Mouse (Mus musculus) myocyte (in vitro differentiated cells): ENCODE data around the gene Mthfd2. TPM values are rescaled to one million over a fixed set of nuclear protein-coding genes. Genes with fewer than 3 reads are reported as not detected.

Experiments
- H3K27me3 ChIP-seq: one replicate; pipeline ENCODE4 v1.6.1; 2011; ENCODE audit not compliant: control insufficient read depth, insufficient read depth, insufficient read length
- H3K36me3 ChIP-seq: one replicate; pipeline ENCODE4 v1.6.1; 2011; ENCODE audit not compliant: control insufficient read depth, insufficient read depth
- H3K4me2 ChIP-seq: one replicate; pipeline ENCODE4 v1.6.1; 2011; ENCODE audit warnings: low read depth, control low read depth
- H3K4me3 ChIP-seq: one replicate; pipeline ENCODE4 v1.5.1; 2011; ENCODE audit warnings: mild to moderate bottlenecking, control low read depth, moderate library complexity
- H3K79me2 ChIP-seq: one replicate; pipeline ENCODE4 v1.6.1; 2011; ENCODE audit not compliant: control insufficient read depth, insufficient read depth
- H3ac ChIP-seq: one replicate; pipeline ENCODE4 v1.6.1; 2011; ENCODE audit not compliant: control insufficient read depth, insufficient read length
- CEBPB ChIP-seq: IDR thresholded peaks from 2 replicates; pipeline ENCODE4 v1.6.1; 2011; ENCODE audit warnings: mild to moderate bottlenecking, moderate library complexity; ENCODE audit not compliant: poor library complexity, insufficient read depth, severe bottlenecking
- E2F4 ChIP-seq: IDR thresholded peaks from one replicate; pipeline ENCODE4 v1.6.1; 2011; ENCODE audit warnings: mild to moderate bottlenecking, control low read depth, moderate library complexity; ENCODE audit not compliant: insufficient read depth
- MAX ChIP-seq: IDR thresholded peaks from one replicate; pipeline ENCODE4 v1.6.1; 2011; ENCODE audit warnings: low read depth, mild to moderate bottlenecking, control low read depth
- MYOD1 ChIP-seq, 3 experiments: IDR thresholded peaks; one replicate each; pipeline ENCODE4 v1.6.1; 2011; ENCODE audit warnings: control low read depth in 2 of 3, low read depth in 2 of 3, mild to moderate bottlenecking in 2 of 3, moderate library complexity in 1 of 3; ENCODE audit not compliant: insufficient read length in 2 of 3, control insufficient read depth in 1 of 3
- MYOG ChIP-seq, 3 experiments: IDR thresholded peaks; one replicate each; pipeline ENCODE4 v1.6.1; 2011; ENCODE audit warnings: control low read depth in 2 of 3, low read depth in 2 of 3, mild to moderate bottlenecking in 2 of 3; ENCODE audit not compliant: insufficient read length in 2 of 3, control insufficient read depth in 1 of 3, insufficient read depth in 1 of 3
- POLR2A ChIP-seq: IDR thresholded peaks from one replicate; pipeline ENCODE4 v1.6.1; 2011; ENCODE audit warnings: low read depth, mild to moderate bottlenecking, control low read depth, moderate library complexity; ENCODE audit not compliant: insufficient read length
- POLR2AphosphoS2 ChIP-seq: IDR thresholded peaks from one replicate; pipeline ENCODE4 v1.6.1; 2011; ENCODE audit warnings: low read depth, control low read depth; ENCODE audit not compliant: insufficient read length
- REST ChIP-seq: IDR thresholded peaks from one replicate; pipeline ENCODE4 v1.6.1; 2011; ENCODE audit warnings: mild to moderate bottlenecking, control low read depth, moderate library complexity; ENCODE audit not compliant: insufficient read depth, insufficient read length
- SRF ChIP-seq: IDR thresholded peaks from one replicate; pipeline ENCODE4 v1.6.1; 2011; ENCODE audit warnings: low read depth; ENCODE audit not compliant: control insufficient read depth, insufficient read length
- TCF12 ChIP-seq: IDR thresholded peaks from one replicate; pipeline ENCODE4 v1.6.1; 2011; ENCODE audit warnings: mild to moderate bottlenecking, control low read depth; ENCODE audit not compliant: poor library complexity, insufficient read depth, severe bottlenecking
- TCF3 ChIP-seq: IDR thresholded peaks from one replicate; pipeline ENCODE4 v1.6.1; 2011; ENCODE audit warnings: low read depth, control low read depth; ENCODE audit not compliant: insufficient read length
- USF1 ChIP-seq: IDR thresholded peaks from one replicate; pipeline ENCODE4 v1.6.1; 2011; ENCODE audit warnings: low read depth, mild to moderate bottlenecking, control low read depth, moderate library complexity
- polyA plus RNA-seq: library from polyadenylated mRNA; unstranded; fragments of >200 nt; fragmentation: generic; extraction: Trizol; gene quantifications from one replicate; pipeline ENCODE4 v1.2.1, GENCODE M21; 2012; ENCODE audit warnings: missing spikeins

Gene Mthfd2
- polyA plus RNA-seq, 1 experiment = 260 TPM

GRCm38 (mm10) chr6:83300447-83301229, 25.1 kb downstream of the Mthfd2 start:
- no peaks in the 10 kb centered on the region for H3K79me2 ChIP-seq
- H3K27me3 ChIP-seq = no peaks in the 10 kb centered on the region
- TF ChIP-seq POLR2A = no peak
- no peak for TF ChIP-seq MAX
- no peak for TF ChIP-seq TCF3
- TF ChIP-seq MYOD1 (IDR thresholded peaks at IDR 0.05; ENCODE audit: control insufficient read depth in 1 of 3, insufficient read length in 2 of 3, low read depth in 2 of 3) = no peak
- TF ChIP-seq MYOG (IDR thresholded peaks at IDR 0.05; ENCODE audit: control insufficient read depth in 1 of 3, insufficient read depth in 1 of 3, insufficient read length in 2 of 3, low read depth in 2 of 3) = no peak
- no peak for TF ChIP-seq SRF
- no peak for TF ChIP-seq TCF12
- no peak for TF ChIP-seq REST
- no peak for TF ChIP-seq USF1
- TF ChIP-seq CEBPB = no peak
- TF ChIP-seq E2F4 = no peak
- no peak for TF ChIP-seq POLR2AphosphoS2
- H3K4me3 ChIP-seq = no peak overlapping the region
- no peak overlapping the region for H3K4me2 ChIP-seq
- peaks cover 11% of the 10 kb centered on the region for H3K36me3 ChIP-seq
- no peak overlapping the region for H3ac ChIP-seq

- no peak overlapping the region for H3K4me2 ChIP-seq
- H3K36me3 ChIP-seq = no peaks in the 10 kb centered on the region
- H3K27me3 ChIP-seq = peaks cover 25% of the 10 kb centered on the region
- no peak overlapping the region for H3K4me3 ChIP-seq
- no peaks in the 10 kb centered on the region for H3K79me2 ChIP-seq
- no peak for TF ChIP-seq SRF
- no peak for TF ChIP-seq TCF3
- no peak for TF ChIP-seq POLR2AphosphoS2
- no peak for TF ChIP-seq CEBPB
- TF ChIP-seq MYOG (IDR thresholded peaks at IDR 0.05; ENCODE audit: control insufficient read depth in 1 of 3, insufficient read depth in 1 of 3, insufficient read length in 2 of 3, low read depth in 2 of 3) = no peak
- TF ChIP-seq TCF12 = no peak
- no peak for TF ChIP-seq USF1
- no peak for TF ChIP-seq MAX
- TF ChIP-seq POLR2A = no peak
- no peak for TF ChIP-seq E2F4
- TF ChIP-seq REST = no peak
- no peak for TF ChIP-seq MYOD1 (IDR thresholded peaks at IDR 0.05; ENCODE audit: control insufficient read depth in 1 of 3, insufficient read length in 2 of 3, low read depth in 2 of 3)
- H3ac ChIP-seq = no peak overlapping the region
Measured at GRCm38 (mm10) chr6:83280256-83280955, 45.3 kb downstream of the Mthfd2 start.

- Histone ChIP-seq H3ac (no peak overlapping the region), H3K4me3 (no peak overlapping the region), H3K27me3 (peaks cover 15% of the 10 kb centered on the region), H3K4me2 (no peak overlapping the region), H3K79me2 (no peaks in the 10 kb centered on the region), H3K36me3 (no peaks in the 10 kb centered on the region)
- TF ChIP-seq SRF (no peak), POLR2AphosphoS2 (no peak), TCF3 (no peak), POLR2A (no peak), E2F4 (no peak), REST (no peak), USF1 (no peak), MAX (no peak), MYOG (IDR thresholded peaks at IDR 0.05; ENCODE audit: control insufficient read depth in 1 of 3, insufficient read depth in 1 of 3, insufficient read length in 2 of 3, low read depth in 2 of 3) (no peak), MYOD1 (IDR thresholded peaks at IDR 0.05; ENCODE audit: control insufficient read depth in 1 of 3, insufficient read length in 2 of 3, low read depth in 2 of 3) (no peak), TCF12 (no peak), CEBPB (no peak)
Measured at GRCm38 (mm10) chr6:83278881-83279280, 46.8 kb downstream of the Mthfd2 start.

GRCm38 (mm10) chr6:83277151-83277550, 48.6 kb downstream of the Mthfd2 start:
- Histone ChIP-seq H3K36me3 (no peaks in the 10 kb centered on the region), H3ac (no peak overlapping the region), H3K4me2 (no peak overlapping the region), H3K4me3 (no peak overlapping the region), H3K27me3 (peaks cover 10% of the 10 kb centered on the region), H3K79me2 (no peaks in the 10 kb centered on the region)
- TF ChIP-seq USF1 = peak; percentile 24
- TF ChIP-seq SRF = no peak
